Mouse (Mus musculus): ENCODE measurements around the gene Gm3468.
"Not testable (repeated sequence)": the region's sequence is repeated elsewhere in the genome, so short reads cannot be mapped to it uniquely, and the experiment has no call there.

The Gm3468 gene

DNA sequence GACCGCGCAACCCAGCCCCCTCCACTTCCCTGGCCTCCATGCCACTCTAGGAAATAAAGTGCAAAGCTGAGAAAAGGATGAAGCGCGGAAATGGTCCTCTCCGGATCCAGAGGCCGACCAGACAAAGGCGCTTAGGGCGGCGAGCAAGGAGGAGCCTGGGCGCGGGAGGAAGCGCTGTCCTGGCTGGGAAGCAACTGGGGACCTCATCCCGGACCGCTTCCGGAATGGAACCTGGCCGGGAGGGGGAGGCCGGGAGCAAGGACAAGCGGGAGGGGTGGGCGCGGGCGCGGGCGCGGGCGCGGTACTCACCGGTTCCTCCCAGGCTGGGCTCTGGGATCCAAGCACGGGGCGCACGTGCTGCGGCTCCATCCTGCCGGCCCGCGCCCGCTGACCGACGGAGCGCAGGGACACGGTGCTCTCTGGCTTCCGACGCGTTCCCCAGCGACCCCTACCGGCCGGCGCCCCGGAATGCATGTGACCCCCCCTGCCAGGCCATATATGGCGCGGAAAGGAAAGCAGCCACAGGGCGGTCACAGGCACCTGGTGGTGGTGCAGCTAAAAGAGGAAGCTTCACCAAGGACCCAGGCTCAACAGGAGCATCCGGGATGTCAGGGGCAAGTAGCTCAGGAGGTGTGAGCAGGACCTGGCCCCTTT, at the start of gene Gm3468:
Gm3468 (minus strand) TSS at position 394 of the 654 bp plus-strand sequence.
- DNase-seq, result peak; percentile 82 to 83

DNA sequence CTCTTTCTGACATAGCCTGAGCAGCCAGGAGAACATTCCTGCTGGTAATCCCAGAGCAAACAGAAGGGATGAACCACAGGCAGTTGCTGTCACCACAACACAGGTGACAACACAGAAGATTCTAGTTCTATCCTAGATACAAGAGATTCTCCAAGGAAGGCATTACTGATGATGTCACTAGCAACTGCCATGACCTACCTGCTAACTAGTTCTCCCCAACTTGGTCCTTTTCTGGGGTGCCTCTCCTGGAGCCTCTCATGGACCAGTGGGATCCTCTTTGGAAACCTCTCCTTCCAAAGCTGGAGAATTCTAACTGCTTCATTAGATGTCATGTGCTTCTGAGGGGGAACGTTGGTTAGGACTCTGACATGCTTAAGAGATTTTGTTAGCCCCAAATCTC, 17.2 kb upstream of the Gm3468 start, which contains the start of gene Gm3476:
Gm3476 (minus strand) TSS at position 101 of the 400 bp plus-strand sequence.
- not testable (repeated sequence) for DNase-seq

- peak; percentile 3 to 8 for DNase-seq
Observed at GRCm38 (mm10) chr14:6107500-6107899, 965 bp downstream of the Gm3468 start.

- not testable (repeated sequence) for DNase-seq
Observed at GRCm38 (mm10) chr14:6093842-6094241, 14.6 kb downstream of the Gm3468 start, which contains the start of gene Gm8206. Gm8206 (minus strand) TSS chr14:6093942.

DNA sequence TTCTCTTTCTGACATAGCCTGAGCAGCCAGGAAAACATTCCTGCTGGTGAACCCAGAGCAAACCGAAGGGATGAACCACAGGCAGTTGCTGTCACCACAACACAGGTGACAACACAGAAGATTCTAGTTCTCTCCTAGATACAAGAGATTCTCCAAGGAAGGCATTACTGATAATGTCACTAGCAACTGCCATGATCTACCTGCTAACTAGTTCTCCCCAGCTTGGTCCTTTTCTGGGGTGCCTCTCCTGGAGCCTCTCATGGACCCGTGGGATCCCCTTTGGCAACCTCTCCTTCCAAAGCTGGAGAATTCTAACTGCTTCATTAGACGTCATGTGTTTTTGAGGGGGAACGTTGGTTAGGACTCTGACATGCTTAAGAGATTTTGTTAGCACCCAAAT, 50.3 kb downstream of the Gm3468 start, which contains the start of gene Gm6337:
Gm6337 (minus strand) TSS at position 101 of the 400 bp plus-strand sequence.
- DNase-seq, result not testable (repeated sequence)
